ENCODE assay signal across 20 mouse cellular contexts in the genomic region with DNA sequence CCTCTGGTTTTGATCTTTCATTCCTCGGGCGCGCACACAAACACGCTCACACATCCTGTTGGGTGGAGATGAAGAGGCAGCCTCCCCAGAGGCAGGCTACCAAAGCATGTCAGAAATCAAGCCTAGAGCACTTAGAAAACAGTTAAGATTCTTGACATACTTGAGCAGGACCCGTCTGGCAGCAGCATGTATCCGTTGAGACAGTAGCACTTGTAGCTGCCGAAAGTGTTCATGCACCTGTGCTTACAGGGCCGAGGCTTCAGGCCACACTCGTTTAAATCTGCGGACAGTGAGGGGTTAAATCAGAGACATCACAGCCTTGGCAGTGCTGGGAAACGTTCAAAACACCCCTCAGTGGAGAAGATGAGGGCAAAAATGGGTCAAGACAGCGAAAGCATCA. TPM values are rescaled to one million over a fixed set of nuclear protein-coding genes. Genes with fewer than 3 reads are reported as not detected.
A peak's percentile ranks its signal among the peaks of the same experiment; 100 is the strongest.
DNase-seq lines count a peak whose midpoint lies in the region; ATAC-seq lines count a peak whose summit lies in the region.
"Had no signal": no experiment of that assay in that cellular context is flagged by ENCODE, and none has a peak within 500 bp of the region (broad histone marks: within the 10 kb centered on the region; RNA-seq: fewer than 3 reads in every experiment).

No protein-coding gene starts in this region.

- peak overlapping the region; percentile 32; the same call in 1 of the 2 replicates for H3K4me3 ChIP-seq in heart, embryonic 10.5 days
- no peak overlapping the region for H3K4me3 ChIP-seq in limb, embryonic 13.5 days
- H3K4me3 ChIP-seq in limb, embryonic 10.5 days, result no peak overlapping the region
- H3K4me3 ChIP-seq in lung, embryonic 15.5 days, result no peak overlapping the region
- no peak overlapping the region for H3K4me3 ChIP-seq in intestine, embryonic 16.5 days (ENCODE audit: low read length)
- H3K4me3 ChIP-seq: neural tube, embryonic 13.5 days had no signal

- DNase-seq in heart, embryonic 10.5 days (ENCODE audit: low spot score), result peak; percentile 74
- DNase-seq in heart, postnatal 10 days, result no peak
- DNase-seq in limb, embryonic 10.5 days (ENCODE audit: low spot score), result no peak
- DNase-seq in ZHBTc4 (ENCODE audit: low read depth, low spot score), result peak; percentile 11
- no peak for DNase-seq in T-cell, adult 2 months (ENCODE audit: low spot score)
- DNase-seq: adrenal gland, adult 8-10 months; cerebellum, adult 18-20 months; kidney, adult 9 months; liver; right cerebral cortex, postnatal 4 days; thymus, adult 2 months had no signal

- peak overlapping the region; percentile 27 for H3K4me2 ChIP-seq in limb, embryonic 13.5 days (replicated peaks)
- H3K4me2 ChIP-seq in lung, embryonic 15.5 days, result no peak overlapping the region
- no peak overlapping the region for H3K4me2 ChIP-seq in intestine, embryonic 16.5 days (ENCODE audit: low read depth, low read length)
- H3K4me2 ChIP-seq: neural tube, embryonic 13.5 days had no signal

- H3K27me3 ChIP-seq in heart, embryonic 10.5 days (ENCODE audit: insufficient read depth, poor library complexity, severe bottlenecking), result no peaks in the 10 kb centered on the region
- H3K27me3 ChIP-seq in limb, embryonic 13.5 days, result 0 out of 2 replicates have a peak, but pooled peaks cover 8% of the 10 kb centered on the region
- no peaks in the 10 kb centered on the region for H3K27me3 ChIP-seq in limb, embryonic 10.5 days (ENCODE audit: low read depth, poor library complexity, severe bottlenecking)
- H3K27me3 ChIP-seq in lung, embryonic 15.5 days, result no peaks in the 10 kb centered on the region
- H3K27me3 ChIP-seq in intestine, embryonic 16.5 days (replicated peaks; ENCODE audit: control insufficient read depth, insufficient read depth, low read length), result no peaks in the 10 kb centered on the region
- H3K27me3 ChIP-seq: neural tube, embryonic 13.5 days had no signal

- intact Hi-C loops in heart, postnatal 10 days (cut with DNase I), result no loop called here

- no peaks in the 10 kb centered on the region for H3K9me3 ChIP-seq in heart, embryonic 10.5 days
- no peaks in the 10 kb centered on the region for H3K9me3 ChIP-seq in limb, embryonic 13.5 days
- no peaks in the 10 kb centered on the region for H3K9me3 ChIP-seq in limb, embryonic 10.5 days (replicated peaks)
- no peaks in the 10 kb centered on the region for H3K9me3 ChIP-seq in lung, embryonic 15.5 days
- no peaks in the 10 kb centered on the region for H3K9me3 ChIP-seq in intestine, embryonic 16.5 days (ENCODE audit: control insufficient read depth, low read length)
- H3K9me3 ChIP-seq: neural tube, embryonic 13.5 days had no signal

- H3K9ac ChIP-seq in limb, embryonic 13.5 days, result no peak overlapping the region
- H3K9ac ChIP-seq in lung, embryonic 15.5 days, result no peak overlapping the region
- H3K9ac ChIP-seq in intestine, embryonic 16.5 days (ENCODE audit: low read depth, low read length), result no peak overlapping the region
- H3K9ac ChIP-seq: neural tube, embryonic 13.5 days had no signal

- H3K27ac ChIP-seq in heart, embryonic 10.5 days, result 0 out of 2 replicates have a peak overlapping the region, but pooled peaks have one; percentile 3
- H3K27ac ChIP-seq in limb, embryonic 13.5 days, result no peak overlapping the region
- H3K27ac ChIP-seq in limb, embryonic 10.5 days, result no peak overlapping the region; the same call in 1 of the 2 replicates
- no peak overlapping the region for H3K27ac ChIP-seq in lung, embryonic 15.5 days
- no peak overlapping the region for H3K27ac ChIP-seq in intestine, embryonic 16.5 days (ENCODE audit: low read length)
- H3K27ac ChIP-seq: hindbrain, postnatal 0 days; macrophage; neural tube, embryonic 13.5 days had no signal

- ATAC-seq in limb, embryonic 13.5 days (ENCODE audit: low FRiP score, low read depth), result peak; percentile 60; the same call in 1 of the 2 replicates
- peak; percentile 59; the same call in 1 of the 2 replicates for ATAC-seq in lung, embryonic 15.5 days (ENCODE audit: borderline replicate concordance, extremely low read depth, low FRiP score, low TSS enrichment)
- ATAC-seq in intestine, embryonic 16.5 days, result no peak
- ATAC-seq: forebrain, embryonic 14.5 days; hindbrain, postnatal 0 days had no signal

- H3K4me1 ChIP-seq in heart, embryonic 10.5 days, result peaks cover 29% of the 10 kb centered on the region
- peaks cover 27% of the 10 kb centered on the region for H3K4me1 ChIP-seq in limb, embryonic 13.5 days
- peaks cover 39% of the 10 kb centered on the region for H3K4me1 ChIP-seq in limb, embryonic 10.5 days
- H3K4me1 ChIP-seq in lung, embryonic 15.5 days, result peaks cover 6% of the 10 kb centered on the region; the same call in 1 of the 2 replicates
- H3K4me1 ChIP-seq in intestine, embryonic 16.5 days (ENCODE audit: control insufficient read depth, insufficient read depth, low read length), result no peaks in the 10 kb centered on the region

- peaks cover under 1% of the 10 kb centered on the region; the same call in 1 of the 2 replicates for H3K36me3 ChIP-seq in heart, embryonic 10.5 days
- no peaks in the 10 kb centered on the region for H3K36me3 ChIP-seq in limb, embryonic 13.5 days
- H3K36me3 ChIP-seq in limb, embryonic 10.5 days, result no peaks in the 10 kb centered on the region
- peaks cover under 1% of the 10 kb centered on the region; the same call in 1 of the 2 replicates for H3K36me3 ChIP-seq in lung, embryonic 15.5 days
- H3K36me3 ChIP-seq in intestine, embryonic 16.5 days (ENCODE audit: control insufficient read depth, insufficient read depth, low read length), result no peaks in the 10 kb centered on the region
- H3K36me3 ChIP-seq: neural tube, embryonic 13.5 days had no signal

- 33% methylated on average over 12 of the region's 12 CpGs for WGBS in heart, embryonic 10.5 days
- 37% methylated on average over 12 of the region's 12 CpGs for WGBS in limb, embryonic 13.5 days
- WGBS in limb, embryonic 10.5 days, result 67% methylated on average over 12 of the region's 12 CpGs
- 28% methylated on average over 12 of the region's 12 CpGs for WGBS in lung, embryonic 15.5 days
- WGBS in intestine, embryonic 16.5 days, result 47% methylated on average over 12 of the region's 12 CpGs

RNA-seq across cellular contexts. Expression of gene Npnt, which starts 40.4 kb away (rescaled TPM):
- 23.9 and 26.3 TPM in 2 replicates for polyA plus RNA-seq in heart, embryonic 10.5 days (2016; fragmentation: Nextera tagmentation; extraction: Ambion mirVana)
- 1 to 10 TPM; 4.6 to 4.7 TPM for total RNA-seq in heart, postnatal 10 days (2021)
- 29.1 and 36.7 TPM in 2 replicates for polyA plus RNA-seq in limb, embryonic 13.5 days (2015; fragmentation: Nextera tagmentation; extraction: Ambion mirVana)
- polyA plus RNA-seq in limb, embryonic 10.5 days (2016; fragmentation: Nextera tagmentation; extraction: Ambion mirVana), result 11.3 and 14.5 TPM in 2 replicates
- polyA plus RNA-seq in lung, embryonic 15.5 days (2015; fragmentation: Nextera tagmentation; extraction: Ambion mirVana), result 92.2 and 98.3 TPM in 2 replicates
- 28.7 and 31.5 TPM in 2 replicates for polyA plus RNA-seq in intestine, embryonic 16.5 days (2015; fragmentation: Nextera tagmentation; extraction: Ambion mirVana)
- total RNA-seq: granulocyte monocyte progenitor cell, adult 5-6 weeks; monocyte, adult 5-6 weeks had no signal
- polyA plus RNA-seq: macrophage had no signal

Comparison
In these comparisons a context has a peak if more than half of its experiments do, and no peak if none do; other contexts are left out.
1. DNase-seq: peak in heart, embryonic 10.5 days (single experiment) and ZHBTc4 (single experiment); none in heart, postnatal 10 days (0 of 2), limb, embryonic 10.5 days (single experiment) and T-cell, adult 2 months (single experiment).